Mouse (Mus musculus) heart, embryonic 11.5 days (tissue): ENCODE measurements around the gene Bcar3. TPM values are rescaled to one million over a fixed set of nuclear protein-coding genes. Genes with fewer than 3 reads are reported as not detected.
"Not testable (repeated sequence)": the region's sequence is repeated elsewhere in the genome, so short reads cannot be mapped to it uniquely, and the experiment has no call there.

Experiments used
- ATAC-seq: fragments of 200-750 bp; cut with Nextera tagmentation; replicated peaks from 2 replicates; pipeline ENCODE4 v1.8.0; 2017; ENCODE audit warnings: moderate library complexity; ENCODE audit not compliant: insufficient number of reproducible peaks, low FRiP score, low TSS enrichment
- H3K27ac ChIP-seq: fragments of 300-500 bp; sonication (generic); 2 replicates; pipeline ENCODE4 v1.5.1; 2014; ENCODE audit warnings: mild to moderate bottlenecking, low read depth, low read length
- H3K27me3 ChIP-seq: fragments of 300-500 bp; sonication (generic); 2 replicates; pipeline ENCODE4 v1.6.1; 2014; ENCODE audit warnings: mild to moderate bottlenecking, low read length, mixed read lengths; ENCODE audit not compliant: control insufficient read depth, insufficient read depth
- H3K36me3 ChIP-seq: fragments of 300-500 bp; sonication (generic); 2 replicates; pipeline ENCODE4 v1.6.1; 2014; ENCODE audit warnings: mild to moderate bottlenecking, low read length, moderate library complexity, mixed read lengths; ENCODE audit not compliant: control insufficient read depth, insufficient read depth
- H3K4me1 ChIP-seq: fragments of 300-500 bp; sonication (generic); 2 replicates; pipeline ENCODE4 v1.6.1; 2014; ENCODE audit warnings: low read length; ENCODE audit not compliant: control insufficient read depth, insufficient read depth
- H3K4me2 ChIP-seq: fragments of 300-500 bp; sonication (generic); 2 replicates; pipeline ENCODE4 v1.6.1; 2014; ENCODE audit warnings: mild to moderate bottlenecking, moderate library complexity
- H3K4me3 ChIP-seq: fragments of 300-500 bp; sonication (generic); 2 replicates; pipeline ENCODE4 v1.5.1; 2014; ENCODE audit warnings: low read depth, low read length
- H3K9ac ChIP-seq: fragments of 300-500 bp; sonication (generic); 2 replicates; pipeline ENCODE4 v1.6.1; 2014; ENCODE audit warnings: mild to moderate bottlenecking, low read depth, low read length, moderate library complexity
- H3K9me3 ChIP-seq: fragments of 300-500 bp; sonication (generic); replicated peaks from 2 replicates; pipeline ENCODE4 v1.6.1; 2016; ENCODE audit warnings: low read length; ENCODE audit not compliant: control insufficient read depth
- WGBS: fragments of 180-500 bp; shearing (Covaris S2); extraction: QIAGEN DNeasy Blood & Tissue Kit; methylation state at CpG from one replicate; pipeline ENCODE4 v1.1.7; 2014; ENCODE audit not compliant: insufficient replicate concordance; 5-methylcytosine and 5-hydroxymethylcytosine counted together
- polyA plus RNA-seq: library from polyadenylated mRNA; unstranded; fragments of >200 nt; fragmentation: Nextera tagmentation; extraction: Ambion mirVana; gene quantifications from 2 replicates; pipeline ENCODE4 v1.2.1, GENCODE M21; 2014

The Bcar3 gene
- polyA plus RNA-seq, 1 experiment from 2014 or later, result 6.4 TPM

GRCm38 (mm10) chr3:122389972-122390371 lies 96.0 kb downstream of the Bcar3 start:
- Histone ChIP-seq H3K9ac (no peak overlapping the region), H3K4me1 (0 out of 2 replicates have a peak, but pooled peaks cover 2% of the 10 kb centered on the region), H3K9me3 (no peaks in the 10 kb centered on the region), H3K27ac (no peak overlapping the region), H3K36me3 (no peaks in the 10 kb centered on the region), H3K4me2 (no peak overlapping the region), H3K4me3 (no peak overlapping the region), H3K27me3 (0 out of 2 replicates have a peak, but pooled peaks cover 2% of the 10 kb centered on the region)
- WGBS, result 75% methylated on average over 5 of the region's 5 CpGs
- no peak for ATAC-seq

GRCm38 (mm10) chr3:122391098-122391497 lies 97.2 kb downstream of the Bcar3 start:
- ATAC-seq, result no peak
- 0 out of 2 replicates have a peak, but pooled peaks cover 2% of the 10 kb centered on the region for H3K4me1 ChIP-seq
- H3K4me2 ChIP-seq, result no peak overlapping the region
- H3K4me3 ChIP-seq, result no peak overlapping the region
- H3K9ac ChIP-seq, result no peak overlapping the region
- H3K9me3 ChIP-seq, result no peaks in the 10 kb centered on the region
- H3K27me3 ChIP-seq, result no peaks in the 10 kb centered on the region
- WGBS, result 87% methylated on average over 2 of the region's 2 CpGs
- H3K36me3 ChIP-seq, result no peaks in the 10 kb centered on the region
- H3K27ac ChIP-seq, result no peak overlapping the region

DNA sequence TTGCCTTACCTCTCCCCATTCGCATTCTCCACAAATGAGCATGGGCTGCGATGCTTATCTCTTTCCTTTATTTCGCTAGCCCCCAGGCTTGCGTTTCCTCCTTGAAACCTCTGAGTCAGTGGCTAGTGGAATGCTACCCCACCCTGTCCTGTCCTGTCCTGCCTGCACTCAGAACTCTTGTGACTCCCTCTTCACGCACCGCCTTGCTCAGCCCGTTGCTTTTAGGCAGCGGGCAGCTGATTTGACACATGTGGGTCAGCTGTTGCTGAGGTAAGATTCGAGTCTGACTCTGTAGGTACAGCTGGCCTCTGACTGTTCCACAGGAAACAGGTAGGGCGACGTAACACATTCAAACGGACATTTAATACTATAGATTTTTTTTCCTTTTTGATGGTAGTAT lies 97.9 kb downstream of the Bcar3 start:
- Histone ChIP-seq H3K4me2 (no peak overlapping the region), H3K4me1 (0 out of 2 replicates have a peak, but pooled peaks cover 2% of the 10 kb centered on the region), H3K9ac (no peak overlapping the region), H3K27me3 (no peaks in the 10 kb centered on the region), H3K9me3 (no peaks in the 10 kb centered on the region), H3K27ac (no peak overlapping the region), H3K4me3 (no peak overlapping the region), H3K36me3 (no peaks in the 10 kb centered on the region)
- no peak for ATAC-seq
- WGBS, result 36% methylated on average over 12 of the region's 12 CpGs

DNA sequence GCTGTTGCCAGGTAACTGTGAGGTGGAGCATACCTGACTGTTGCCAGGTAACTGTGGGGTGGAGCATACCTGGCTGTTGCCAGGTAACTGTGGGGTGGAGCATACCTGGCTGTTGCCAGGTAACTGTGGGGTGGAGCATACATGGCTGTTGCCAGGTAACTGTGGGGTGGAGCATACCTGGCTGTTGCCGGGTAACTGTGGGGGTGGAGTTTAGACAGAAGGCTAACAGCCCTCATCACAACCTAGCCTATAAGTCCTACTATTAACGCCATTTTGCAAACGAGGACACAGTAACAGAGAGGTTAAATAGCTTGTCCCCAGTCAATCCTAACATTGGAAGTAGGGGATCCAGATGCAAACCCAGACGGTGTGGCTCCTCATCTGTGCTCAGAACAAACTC lies 99.5 kb downstream of the Bcar3 start:
- not testable (repeated sequence) for ATAC-seq, H3K27ac ChIP-seq, H3K4me2 ChIP-seq, H3K27me3 ChIP-seq, H3K9ac ChIP-seq, H3K36me3 ChIP-seq, H3K4me1 ChIP-seq, H3K4me3 ChIP-seq, H3K9me3 ChIP-seq
- 59% methylated on average over 4 of the region's 4 CpGs for WGBS

DNA sequence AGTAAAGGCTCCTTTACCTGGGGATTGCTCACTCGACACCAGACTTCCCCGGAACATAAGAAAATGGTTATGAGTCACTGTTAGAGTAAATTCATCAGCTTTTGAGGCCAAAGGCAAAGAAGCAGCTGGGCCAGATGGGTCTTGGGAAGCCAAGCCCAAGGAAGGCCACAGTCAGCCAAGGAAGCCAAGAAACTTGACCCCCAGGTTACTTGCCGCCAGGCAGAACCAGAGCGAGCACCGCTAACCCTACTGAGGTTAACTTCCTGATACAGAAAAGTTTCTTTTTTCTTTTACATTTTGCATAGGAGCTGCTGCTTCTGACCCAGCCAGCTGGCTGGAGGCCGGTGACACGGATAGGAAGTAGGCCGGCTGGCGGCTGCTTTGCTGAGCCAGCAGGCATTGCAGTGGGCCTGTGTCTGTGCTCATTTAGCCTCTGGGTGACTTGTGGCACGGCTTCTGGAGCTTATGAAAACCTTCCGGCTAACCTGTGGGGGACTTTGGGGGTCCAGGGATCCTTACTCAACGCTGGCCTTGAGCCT lies 100.0 kb downstream of the Bcar3 start:
- no peaks in the 10 kb centered on the region for H3K4me1 ChIP-seq
- 90% methylated on average over 12 of the region's 12 CpGs for WGBS
- no peak overlapping the region for H3K4me2 ChIP-seq
- H3K27me3 ChIP-seq, result no peaks in the 10 kb centered on the region
- H3K9me3 ChIP-seq, result no peaks in the 10 kb centered on the region
- no peak overlapping the region for H3K27ac ChIP-seq
- no peak overlapping the region for H3K9ac ChIP-seq
- H3K4me3 ChIP-seq, result no peak overlapping the region
- no peak for ATAC-seq
- no peaks in the 10 kb centered on the region for H3K36me3 ChIP-seq

GRCm38 (mm10) chr3:122396957-122397356 lies 103.0 kb downstream of the Bcar3 start:
- ATAC-seq, result no peak; the same call in 1 of the 2 replicates
- 91% methylated on average over 4 of the region's 4 CpGs for WGBS

DNA sequence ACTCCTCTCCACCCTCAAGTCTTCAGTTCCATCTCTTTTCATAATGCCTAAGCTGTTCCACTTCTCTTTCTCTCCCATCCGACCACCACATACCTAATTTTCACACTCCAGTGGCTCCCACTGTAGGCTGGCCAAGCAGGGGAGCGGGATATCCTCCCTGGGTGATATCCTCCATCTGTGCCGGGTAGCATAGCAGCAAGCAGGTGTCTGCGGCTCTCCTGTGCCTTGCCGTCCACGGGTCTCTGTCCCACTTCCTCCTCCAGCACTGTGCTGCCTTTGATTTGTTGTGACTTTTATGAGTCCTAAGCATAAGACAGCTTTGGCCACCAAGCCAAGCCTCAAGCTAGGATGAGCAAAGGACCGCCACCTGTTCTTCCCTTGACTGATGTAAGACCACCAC lies 103.5 kb downstream of the Bcar3 start:
- WGBS, result 81% methylated on average over 7 of the region's 7 CpGs
- no peaks in the 10 kb centered on the region for H3K27me3 ChIP-seq
- no peaks in the 10 kb centered on the region for H3K9me3 ChIP-seq
- H3K9ac ChIP-seq, result no peak overlapping the region
- no peaks in the 10 kb centered on the region for H3K36me3 ChIP-seq
- peaks cover 12% of the 10 kb centered on the region; the same call in 1 of the 2 replicates for H3K4me1 ChIP-seq
- no peak overlapping the region for H3K27ac ChIP-seq
- no peak for ATAC-seq
- H3K4me2 ChIP-seq, result no peak overlapping the region
- no peak overlapping the region for H3K4me3 ChIP-seq

More at GRCm38 (mm10) chr3:122396957-122397356, 103.0 kb downstream of the Bcar3 start:
- H3K27me3 ChIP-seq, result no peaks in the 10 kb centered on the region
- H3K36me3 ChIP-seq, result no peaks in the 10 kb centered on the region
- no peak overlapping the region for H3K4me2 ChIP-seq
- H3K9ac ChIP-seq, result no peak overlapping the region
- no peak overlapping the region for H3K27ac ChIP-seq
- peaks cover 9% of the 10 kb centered on the region; the same call in 1 of the 2 replicates for H3K4me1 ChIP-seq
- H3K4me3 ChIP-seq, result no peak overlapping the region
- H3K9me3 ChIP-seq, result no peaks in the 10 kb centered on the region

DNA sequence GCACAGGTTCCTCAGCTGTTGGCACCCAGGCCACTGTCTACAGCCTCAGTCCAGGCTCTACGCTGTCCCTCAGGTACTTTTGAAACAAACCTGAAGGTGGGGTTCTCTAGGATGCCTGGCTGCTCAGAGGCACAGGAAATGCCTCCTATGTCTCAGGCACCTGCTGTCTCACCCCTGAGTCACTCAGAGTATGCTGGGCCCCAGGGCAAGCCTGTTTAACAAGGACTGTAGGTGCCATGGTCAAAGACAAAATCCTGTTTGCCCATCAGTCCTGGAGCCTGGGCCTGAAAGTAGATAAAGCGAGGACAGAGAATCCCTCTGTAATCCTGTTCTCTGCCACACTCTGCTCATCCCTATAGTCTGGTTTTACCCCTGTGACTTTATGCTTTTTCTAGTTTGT lies 107.1 kb downstream of the Bcar3 start:
- peaks cover 15% of the 10 kb centered on the region; the same call in 1 of the 2 replicates for H3K4me1 ChIP-seq
- H3K4me2 ChIP-seq, result no peak overlapping the region
- no peak overlapping the region for H3K4me3 ChIP-seq
- WGBS, result 84% methylated on average over 2 of the region's 2 CpGs
- H3K36me3 ChIP-seq, result no peaks in the 10 kb centered on the region
- H3K27me3 ChIP-seq, result no peaks in the 10 kb centered on the region
- ATAC-seq, result no peak
- H3K27ac ChIP-seq, result no peak overlapping the region
- no peaks in the 10 kb centered on the region for H3K9me3 ChIP-seq
- H3K9ac ChIP-seq, result no peak overlapping the region

GRCm38 (mm10) chr3:122402143-122402542 lies 108.2 kb downstream of the Bcar3 start:
- H3K4me2 ChIP-seq, result peak overlapping the region; percentile 38
- no peaks in the 10 kb centered on the region for H3K36me3 ChIP-seq
- H3K27me3 ChIP-seq, result no peaks in the 10 kb centered on the region
- no peak overlapping the region for H3K9ac ChIP-seq
- peak; percentile 42; the same call in 1 of the 2 replicates for ATAC-seq
- peak overlapping the region; percentile 29; the same call in 1 of the 2 replicates for H3K27ac ChIP-seq
- 32% methylated on average over 5 of the region's 5 CpGs for WGBS
- H3K4me3 ChIP-seq, result no peak overlapping the region
- H3K9me3 ChIP-seq, result no peaks in the 10 kb centered on the region
- H3K4me1 ChIP-seq, result peaks cover 15% of the 10 kb centered on the region; the same call in 1 of the 2 replicates
